Mouse (Mus musculus) cortical plate, adult 2 months (tissue): ENCODE data around the gene Rnf208.

ENCODE experiments used
- CTCF ChIP-seq: fragments of 200-500 bp; IDR thresholded peaks from 2 replicates; pipeline ENCODE4 v1.5.1; 2011; ENCODE audit warnings: mild to moderate bottlenecking, control low read depth, low read length; ENCODE audit not compliant: insufficient read depth; ENCODE audit errors: extremely low read depth
- POLR2A ChIP-seq: fragments of 200-500 bp; IDR thresholded peaks from 2 replicates; pipeline ENCODE4 v1.6.1; 2011; ENCODE audit warnings: mild to moderate bottlenecking, low read length, control low read depth; ENCODE audit not compliant: insufficient read depth; ENCODE audit errors: extremely low read depth

DNA sequence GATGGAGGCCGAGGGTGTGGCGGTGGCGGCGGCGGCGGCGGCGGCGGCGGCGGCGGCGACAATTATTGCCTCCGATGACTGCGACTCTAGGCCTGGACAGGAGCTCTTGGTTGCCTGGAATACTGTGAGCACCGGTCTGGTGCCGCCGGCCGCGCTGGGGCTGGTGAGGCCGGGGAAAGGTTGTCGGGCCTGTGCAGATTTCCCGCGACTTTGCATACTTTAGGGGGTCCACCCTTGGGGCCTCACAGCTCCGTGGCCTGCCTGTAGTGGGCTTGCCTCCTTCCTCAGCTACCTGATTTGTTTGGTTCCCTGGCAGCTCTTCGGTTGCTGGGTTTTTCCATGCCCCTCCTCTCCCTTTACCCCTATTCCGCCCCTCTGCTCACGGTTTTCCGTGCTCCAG lies 30.5 kb downstream of the Rnf208 start:
- TF ChIP-seq CTCF, result no peak
- TF ChIP-seq POLR2A, result no peak
